Comparison of ENCODE assay signal across 16 mouse cellular contexts in genomic region chr11:55084629-55085028, GRCm38 (mm10). TPM values are rescaled to one million over a fixed set of nuclear protein-coding genes. Genes with fewer than 3 reads are reported as not detected.
A peak's percentile ranks its signal among the peaks of the same experiment; 100 is the strongest.
DNase-seq lines count a peak whose midpoint lies in the region; ATAC-seq and TF ChIP-seq lines count a peak whose summit lies in the region.
"Had no signal": no experiment of that assay in that cellular context is flagged by ENCODE, and none has a peak within 500 bp of the region (broad histone marks: within the 10 kb centered on the region; RNA-seq: fewer than 3 reads in every experiment).

No protein-coding gene starts in this region.

- ATAC-seq in kidney, embryonic 14.5 days (ENCODE audit: low FRiP score, low TSS enrichment) = no peak
- ATAC-seq in heart, embryonic 14.5 days (ENCODE audit: insufficient number of reproducible peaks, insufficient read depth, low FRiP score, low read depth) = no peak
- ATAC-seq: intestine, embryonic 15.5 days had no signal

- H3K9me3 ChIP-seq in kidney, embryonic 14.5 days (ENCODE audit: control insufficient read depth, low read length) = 0 out of 2 replicates have a peak, but pooled peaks cover 4% of the 10 kb centered on the region
- H3K9me3 ChIP-seq in heart, embryonic 14.5 days (ENCODE audit: control insufficient read depth, low read length) = peaks cover 5% of the 10 kb centered on the region
- H3K9me3 ChIP-seq: intestine, embryonic 15.5 days; liver, embryonic 15.5 days; stomach, embryonic 15.5 days had no signal

- H3K9ac ChIP-seq in kidney, embryonic 14.5 days (ENCODE audit: low read depth, low read length) = no peak overlapping the region
- H3K9ac ChIP-seq in heart, embryonic 14.5 days (ENCODE audit: low read length) = peak overlapping the region; percentile 39; the same call in 1 of the 2 replicates
- H3K9ac ChIP-seq: intestine, embryonic 15.5 days; liver, embryonic 15.5 days; stomach, embryonic 15.5 days had no signal

- H3K27me3 ChIP-seq in kidney, embryonic 14.5 days (ENCODE audit: control insufficient read depth, insufficient read depth, low read length) = no peaks in the 10 kb centered on the region
- H3K27me3 ChIP-seq in heart, embryonic 14.5 days (ENCODE audit: control insufficient read depth, insufficient read depth, low read length) = no peaks in the 10 kb centered on the region
- H3K27me3 ChIP-seq in small intestine, adult 2 months (ENCODE audit: control insufficient read depth, insufficient read depth, low read length) = no peaks in the 10 kb centered on the region
- H3K27me3 ChIP-seq: intestine, embryonic 15.5 days; liver, embryonic 15.5 days; stomach, embryonic 15.5 days had no signal

- no peak for TF ChIP-seq CTCF in small intestine, adult 2 months (IDR thresholded peaks at IDR 0.05; ENCODE audit: extremely low read depth, insufficient read length, insufficient replicate concordance, low read depth, low read length)

- no peak overlapping the region for H3K4me3 ChIP-seq in kidney, embryonic 14.5 days (ENCODE audit: low read length)
- no peak overlapping the region for H3K4me3 ChIP-seq in heart, embryonic 14.5 days (ENCODE audit: control insufficient read depth in 1 of 2, insufficient read depth in 1 of 2, low read depth in 1 of 2, low read length in 2 of 2)
- no peak overlapping the region for H3K4me3 ChIP-seq in small intestine, adult 2 months (ENCODE audit: low read depth, low read length)
- H3K4me3 ChIP-seq: hindbrain, embryonic 10.5 days; intestine, embryonic 15.5 days; liver, embryonic 15.5 days; megakaryocyte, embryonic 14.5 days; stomach, embryonic 15.5 days had no signal

- no peaks in the 10 kb centered on the region for H3K36me3 ChIP-seq in kidney, embryonic 14.5 days (ENCODE audit: control insufficient read depth, insufficient read depth, low read length)
- no peaks in the 10 kb centered on the region for H3K36me3 ChIP-seq in heart, embryonic 14.5 days (ENCODE audit: control insufficient read depth, insufficient read depth, low read length)
- no peaks in the 10 kb centered on the region for H3K36me3 ChIP-seq in small intestine, adult 2 months (ENCODE audit: control insufficient read depth, insufficient read depth, low read length)
- H3K36me3 ChIP-seq: hindbrain, embryonic 10.5 days; intestine, embryonic 15.5 days; liver, embryonic 15.5 days; stomach, embryonic 15.5 days had no signal

- WGBS in kidney, embryonic 14.5 days = 55% methylated on average over 4 of the region's 4 CpGs
- 38% methylated on average over 4 of the region's 4 CpGs for WGBS in heart, embryonic 14.5 days
- 80% methylated on average over 4 of the region's 4 CpGs for WGBS in small intestine, adult 2 months

- TF ChIP-seq POLR2A in small intestine, adult 2 months (IDR thresholded peaks at IDR 0.05; ENCODE audit: low read depth, low read length) = no peak

- no peak overlapping the region for H3K27ac ChIP-seq in kidney, embryonic 14.5 days (ENCODE audit: low read depth, low read length)
- H3K27ac ChIP-seq in heart, embryonic 14.5 days (replicated peaks in 1 of 2; ENCODE audit: control insufficient read depth in 1 of 2, insufficient read depth in 1 of 2, low read depth in 2 of 2, low read length in 2 of 2) = peak overlapping the region; percentile 92 to 94
- H3K27ac ChIP-seq in small intestine, adult 2 months (ENCODE audit: insufficient read depth, low read depth, low read length) = 0 out of 2 replicates have a peak overlapping the region, but pooled peaks have one; percentile 10
- H3K27ac ChIP-seq: hindbrain, embryonic 10.5 days; intestine, embryonic 15.5 days; liver, embryonic 15.5 days; stomach, embryonic 15.5 days had no signal

- H3K4me1 ChIP-seq in kidney, embryonic 14.5 days (ENCODE audit: control insufficient read depth, insufficient read depth, low read length) = no peaks in the 10 kb centered on the region
- peaks cover 11 to 22% of the 10 kb centered on the region in 2 experiments for H3K4me1 ChIP-seq in heart, embryonic 14.5 days (ENCODE audit: control insufficient read depth in 2 of 2, insufficient read depth in 2 of 2, low read length in 2 of 2)
- no peaks in the 10 kb centered on the region for H3K4me1 ChIP-seq in small intestine, adult 2 months (ENCODE audit: control insufficient read depth, insufficient read depth, insufficient read length, low read length)
- H3K4me1 ChIP-seq: intestine, embryonic 15.5 days; stomach, embryonic 15.5 days had no signal

- no peak overlapping the region for H3K4me2 ChIP-seq in kidney, embryonic 14.5 days (replicated peaks; ENCODE audit: low read depth, low read length)
- no peak overlapping the region for H3K4me2 ChIP-seq in heart, embryonic 14.5 days (ENCODE audit: low read length)
- H3K4me2 ChIP-seq: intestine, embryonic 15.5 days; liver, embryonic 15.5 days; stomach, embryonic 15.5 days had no signal

- DNase-seq in adrenal gland, adult (ENCODE audit: inconsistent age in 2 of 2, low spot score in 1 of 2) = peak; percentile 71 to 92
- no peak for DNase-seq in adrenal gland, adult 18-20 months (ENCODE audit: low spot score in 2 of 2)
- DNase-seq in kidney, postnatal 25 days = peak; percentile 38 to 62
- DNase-seq in cerebellum, postnatal 14 days = no peak
- DNase-seq in retina, postnatal 1 day = no peak
- DNase-seq: cerebellum, adult 8-10 months; left cerebral cortex, postnatal 4 days had no signal

RNA-seq across cellular contexts. Expression of gene Ccdc69, which starts 6.7 kb away (rescaled TPM):
- 1 to 10 TPM; 7.4 to 9.8 TPM for total RNA-seq in adrenal gland, adult 18-20 months (2021)
- 3.5 and 3.6 TPM in 2 replicates for polyA plus RNA-seq in kidney, embryonic 14.5 days (2014; fragmentation: Nextera tagmentation; extraction: Ambion mirVana)
- 25.6 and 26.7 TPM in 2 replicates for polyA plus RNA-seq in heart, embryonic 14.5 days (2014; fragmentation: Nextera tagmentation; extraction: Ambion mirVana)
- polyA plus RNA-seq in small intestine, adult 2 months (2012; rRNA removed) = 1.1 and 1.7 TPM in 2 replicates
- total RNA-seq: layer of hippocampus, postnatal 14 days; left cerebral cortex, postnatal 4 days had no signal

RNA-seq across cellular contexts. Expression of gene Gm2a, which starts 13.3 kb away (rescaled TPM):
- total RNA-seq in adrenal gland, adult 18-20 months (2021) = 100 to 1,000 TPM; 189 to 249 TPM
- 27.3 and 33.6 TPM in 2 replicates for polyA plus RNA-seq in kidney, embryonic 14.5 days (2014; fragmentation: Nextera tagmentation; extraction: Ambion mirVana)
- polyA plus RNA-seq in heart, embryonic 14.5 days (2014; fragmentation: Nextera tagmentation; extraction: Ambion mirVana) = 48.2 and 55.7 TPM in 2 replicates
- polyA plus RNA-seq in small intestine, adult 2 months (2012; rRNA removed) = 16.6 and 24.2 TPM in 2 replicates

RNA-seq across cellular contexts. Expression of gene Anxa6, which starts 51.4 kb away (rescaled TPM):
- 100 to 1,000 TPM; 123 to 197 TPM for total RNA-seq in adrenal gland, adult 18-20 months (2021)
- 125 and 174 TPM in 2 replicates for polyA plus RNA-seq in kidney, embryonic 14.5 days (2014; fragmentation: Nextera tagmentation; extraction: Ambion mirVana)
- polyA plus RNA-seq in heart, embryonic 14.5 days (2014; fragmentation: Nextera tagmentation; extraction: Ambion mirVana) = 369 and 384 TPM in 2 replicates
- polyA plus RNA-seq in small intestine, adult 2 months (2012; rRNA removed) = 23.1 and 30.1 TPM in 2 replicates

Comparison
In these comparisons a context has a peak if more than half of its experiments do, and no peak if none do; other contexts are left out.
1. DNase-seq: peak in adrenal gland, adult (2 of 2) and kidney, postnatal 25 days (2 of 2); none in adrenal gland, adult 18-20 months (0 of 2), cerebellum, postnatal 14 days (0 of 2) and retina, postnatal 1 day (single experiment).